Mouse (Mus musculus): ENCODE measurements around the gene Il27. TPM values are rescaled to one million over a fixed set of nuclear protein-coding genes. Genes with fewer than 3 reads are reported as not detected.

Gene Il27
- total and polyA plus RNA-seq, 3 experiments: not detected

GRCm38 (mm10) chr7:126585717-126586116 lies 9.0 kb downstream of the Il27 start, which contains the start of gene Cln3:
Gene Cln3 (minus strand): TSS chr7:126585817.
- no peak within 1 kb of the TSS for H3K4me3 ChIP-seq
- H3K36me3 ChIP-seq (ENCODE audit: control insufficient read depth, insufficient read depth, low read length): no peaks in the 10 kb centered on the region
- 73% methylated on average over 6 of the region's 6 CpGs for WGBS
- no peak within 1 kb of the TSS for H3K9ac ChIP-seq (ENCODE audit: low read depth, low read length)
- H3K27me3 ChIP-seq (ENCODE audit: control insufficient read depth, insufficient read depth, low read length): no peaks in the 10 kb centered on the region
- no peak within 1 kb of the TSS for H3K27ac ChIP-seq
- TF ChIP-seq EP300 (IDR thresholded peaks at IDR 0.05; ENCODE audit: insufficient read depth, low read depth, low read length) (no peak), POLR2A (IDR thresholded peaks at IDR 0.05; ENCODE audit: insufficient read depth, low read depth, low read length) (no peak), CTCF (IDR thresholded peaks at IDR 0.05) (no peak)
- intact Hi-C loops (cut with DNase I): loop anchor here (10.0 kb wide), 1 partner anchor 619 kb away; the partner anchor contains the start of genes Mylpf and Tbc1d10b
- H3K79me2 ChIP-seq (replicated peaks; ENCODE audit: control insufficient read depth, insufficient read depth, low read length): no peaks in the 10 kb centered on the region
- DNase-seq: no peak
- H3K4me1 ChIP-seq (ENCODE audit: control insufficient read depth, insufficient read depth, low read length): no peaks in the 10 kb centered on the region

- no peaks in the 10 kb centered on the region for H3K27me3 ChIP-seq (ENCODE audit: control insufficient read depth, insufficient read depth, low read length)
- H3K79me2 ChIP-seq (replicated peaks; ENCODE audit: control insufficient read depth, insufficient read depth, low read length): no peaks in the 10 kb centered on the region
- H3K36me3 ChIP-seq (ENCODE audit: control insufficient read depth, insufficient read depth, low read length): no peaks in the 10 kb centered on the region
- DNase-seq: peak in 1 of 2 experiments; percentile 49
- H3K27ac ChIP-seq: peak within 1 kb of the TSS; percentile 97
- H3K4me3 ChIP-seq: peak within 1 kb of the TSS; percentile 83; the same call in 1 of the 2 replicates
- no peaks in the 10 kb centered on the region for H3K4me1 ChIP-seq (ENCODE audit: control insufficient read depth, insufficient read depth, low read length)
- 65% methylated on average over 8 of the region's 8 CpGs for WGBS
- TF ChIP-seq CTCF (IDR thresholded peaks at IDR 0.05): no peak
- no peak for TF ChIP-seq EP300 (IDR thresholded peaks at IDR 0.05; ENCODE audit: insufficient read depth, low read depth, low read length)
- TF ChIP-seq POLR2A (IDR thresholded peaks at IDR 0.05; ENCODE audit: insufficient read depth, low read depth, low read length): no peak
- intact Hi-C loops (cut with DNase I): loop anchor here (10.0 kb wide), 1 partner anchor 620 kb away; the partner anchor contains the start of genes Mylpf and Tbc1d10b
- H3K9ac ChIP-seq (ENCODE audit: low read depth, low read length): no peak within 1 kb of the TSS
These were observed 10.2 kb downstream of the Il27 start, which contains the start of gene Apobr for GRCm38 (mm10) chr7:126584506-126584977. Gene Apobr (plus strand): TSS chr7:126584942.

GRCm38 (mm10) chr7:126583761-126584160 lies 11.0 kb downstream of the Il27 start:
- WGBS: 47% methylated on average over 6 of the region's 6 CpGs
- no peak for DNase-seq
- Histone ChIP-seq H3K27ac (peak overlapping the region; percentile 97), H3K9ac (ENCODE audit: low read depth, low read length) (no peak overlapping the region), H3K79me2 (replicated peaks; ENCODE audit: control insufficient read depth, insufficient read depth, low read length) (no peaks in the 10 kb centered on the region), H3K4me3 (peak overlapping the region; percentile 83), H3K36me3 (ENCODE audit: control insufficient read depth, insufficient read depth, low read length) (no peaks in the 10 kb centered on the region), H3K27me3 (ENCODE audit: control insufficient read depth, insufficient read depth, low read length) (no peaks in the 10 kb centered on the region), H3K4me1 (ENCODE audit: control insufficient read depth, insufficient read depth, low read length) (no peaks in the 10 kb centered on the region)
- intact Hi-C loops (cut with DNase I): loop anchor here (1.0 to 10.0 kb wide), 3 partner anchors 17 to 621 kb away; partner anchors contain the start of genes Bola2, Eif3c, Mylpf and Slx1b
- TF ChIP-seq POLR2A (IDR thresholded peaks at IDR 0.05; ENCODE audit: insufficient read depth, low read depth, low read length): no peak
- no peak for TF ChIP-seq EP300 (IDR thresholded peaks at IDR 0.05; ENCODE audit: insufficient read depth, low read depth, low read length)
- TF ChIP-seq CTCF (IDR thresholded peaks at IDR 0.05): no peak

- Histone ChIP-seq H3K27ac (peak overlapping the region; percentile 97), H3K79me2 (replicated peaks; ENCODE audit: control insufficient read depth, insufficient read depth, low read length) (no peaks in the 10 kb centered on the region), H3K36me3 (ENCODE audit: control insufficient read depth, insufficient read depth, low read length) (no peaks in the 10 kb centered on the region), H3K9ac (ENCODE audit: low read depth, low read length) (peak overlapping the region; percentile 62), H3K4me1 (ENCODE audit: control insufficient read depth, insufficient read depth, low read length) (no peaks in the 10 kb centered on the region), H3K4me3 (peak overlapping the region; percentile 83), H3K27me3 (ENCODE audit: control insufficient read depth, insufficient read depth, low read length) (no peaks in the 10 kb centered on the region)
- intact Hi-C loops (cut with DNase I): loop anchor here (1.0 to 10.0 kb wide), 3 partner anchors 16 to 622 kb away; partner anchors contain the start of genes Bola2, Eif3c, Mylpf and Slx1b
- peak; percentile 86 to 88 for DNase-seq
- under 1% methylated on average over 22 of the region's 22 CpGs for WGBS
- TF ChIP-seq CTCF (IDR thresholded peaks at IDR 0.05) (no peak), POLR2A (IDR thresholded peaks at IDR 0.05; ENCODE audit: insufficient read depth, low read depth, low read length) (peak; percentile 54), EP300 (IDR thresholded peaks at IDR 0.05; ENCODE audit: insufficient read depth, low read depth, low read length) (0 out of 2 replicates have a peak, but pooled peaks have one; percentile 48)
These were observed 11.5 kb downstream of the Il27 start for GRCm38 (mm10) chr7:126583251-126583709.

- Histone ChIP-seq H3K4me3 (peak overlapping the region; percentile 83), H3K9ac (ENCODE audit: low read depth, low read length) (peak overlapping the region; percentile 56), H3K27me3 (ENCODE audit: control insufficient read depth, insufficient read depth, low read length) (no peaks in the 10 kb centered on the region), H3K4me1 (ENCODE audit: control insufficient read depth, insufficient read depth, low read length) (no peaks in the 10 kb centered on the region), H3K79me2 (replicated peaks; ENCODE audit: control insufficient read depth, insufficient read depth, low read length) (no peaks in the 10 kb centered on the region), H3K27ac (peak overlapping the region; percentile 97), H3K36me3 (ENCODE audit: control insufficient read depth, insufficient read depth, low read length) (no peaks in the 10 kb centered on the region)
- DNase-seq: no peak
- intact Hi-C loops (cut with DNase I): loop anchor here (1.0 to 10.0 kb wide), 3 partner anchors 16 to 622 kb away; partner anchors contain the start of genes Bola2, Eif3c, Mylpf and Slx1b
- TF ChIP-seq POLR2A (IDR thresholded peaks at IDR 0.05; ENCODE audit: insufficient read depth, low read depth, low read length) (no peak), EP300 (IDR thresholded peaks at IDR 0.05; ENCODE audit: insufficient read depth, low read depth, low read length) (no peak), CTCF (IDR thresholded peaks at IDR 0.05) (no peak)
- WGBS: 4% methylated on average over 20 of the region's 20 CpGs
These were observed 12.0 kb downstream of the Il27 start for GRCm38 (mm10) chr7:126582759-126583158.

- 76% methylated on average over 6 of the region's 6 CpGs for WGBS
These were observed 13.1 kb downstream of the Il27 start for GRCm38 (mm10) chr7:126581661-126582060.

More at GRCm38 (mm10) chr7:126581661-126582060, 13.1 kb downstream of the Il27 start:
- Histone ChIP-seq H3K79me2 (replicated peaks; ENCODE audit: control insufficient read depth, insufficient read depth, low read length) (no peaks in the 10 kb centered on the region), H3K36me3 (ENCODE audit: control insufficient read depth, insufficient read depth, low read length) (no peaks in the 10 kb centered on the region), H3K27ac (no peak overlapping the region), H3K27me3 (ENCODE audit: control insufficient read depth, insufficient read depth, low read length) (no peaks in the 10 kb centered on the region), H3K9ac (ENCODE audit: low read depth, low read length) (no peak overlapping the region), H3K4me1 (ENCODE audit: control insufficient read depth, insufficient read depth, low read length) (no peaks in the 10 kb centered on the region), H3K4me3 (no peak overlapping the region)
- TF ChIP-seq POLR2A (IDR thresholded peaks at IDR 0.05; ENCODE audit: insufficient read depth, low read depth, low read length): no peak
- no peak for TF ChIP-seq CTCF (IDR thresholded peaks at IDR 0.05)
- no peak for DNase-seq
- intact Hi-C loops (cut with DNase I): loop anchor here (2.0 to 10.0 kb wide), 2 partner anchors 15 to 623 kb away; partner anchors contain the start of genes Eif3c, Mylpf and Tbc1d10b

Measured in heart, adult 2 months (tissue).